Mouse (Mus musculus) layer of hippocampus, adult 2 months (tissue): Measurements from ENCODE around the gene Dscam. TPM values are rescaled to one million over a fixed set of nuclear protein-coding genes. Genes with fewer than 3 reads are reported as not detected.

Source experiments
- DNase-seq, 2 experiments: peaks; one replicate each; pipeline ENCODE4 v3.0.0; 2022; ENCODE audit warnings: low spot score in 2 of 2
- H3K27ac ChIP-seq: fragments of 200-600 bp; 2 replicates; pipeline ENCODE4 v1.8.1; 2022
- H3K4me3 ChIP-seq: fragments of 200-600 bp; 2 replicates; pipeline ENCODE4 v1.8.1; 2022; ENCODE audit warnings: mild to moderate bottlenecking
- CTCF ChIP-seq: fragments of 200-600 bp; conservative IDR thresholded peaks from 2 replicates; pipeline ENCODE4 v1.8.1; 2022; ENCODE audit warnings: antibody characterized with exemption, mild to moderate bottlenecking, moderate library complexity
- total RNA-seq, 2 experiments: library from RNA; stranded (reverse); gene quantifications; 2 replicates each; pipeline ENCODE4 v1.2.3; 2021

Dscam gene
- total RNA-seq, 2 experiments from 2014 or later: 36.8 to 41.0 TPM

GRCm38 (mm10) chr16:96753164-96753780, 417.3 kb downstream of the Dscam start:
- Histone ChIP-seq H3K27ac (peak overlapping the region; percentile 82), H3K4me3 (no peak overlapping the region)
- no peak for DNase-seq
- TF ChIP-seq CTCF: peak; percentile 39

- H3K4me3 ChIP-seq: no peak overlapping the region
- no peak overlapping the region for H3K27ac ChIP-seq
- no peak for DNase-seq
- no peak for TF ChIP-seq CTCF
Observed at GRCm38 (mm10) chr16:96742475-96743255, 427.9 kb downstream of the Dscam start.

- no peak for DNase-seq
- Histone ChIP-seq H3K27ac (no peak overlapping the region), H3K4me3 (no peak overlapping the region)
- no peak for TF ChIP-seq CTCF
Observed at GRCm38 (mm10) chr16:96741336-96741735, 429.2 kb downstream of the Dscam start.

- no peak overlapping the region for H3K27ac ChIP-seq
- DNase-seq: no peak
- H3K4me3 ChIP-seq: no peak overlapping the region
- no peak for TF ChIP-seq CTCF
Observed at GRCm38 (mm10) chr16:96740073-96741055, 430.2 kb downstream of the Dscam start.

- TF ChIP-seq CTCF: no peak
- no peak for DNase-seq
- no peak overlapping the region for H3K27ac ChIP-seq
- H3K4me3 ChIP-seq: no peak overlapping the region
Observed at GRCm38 (mm10) chr16:96736501-96736900, 434.1 kb downstream of the Dscam start.

GRCm38 (mm10) chr16:96730881-96731280, 439.7 kb downstream of the Dscam start:
- no peak for DNase-seq
- no peak overlapping the region for H3K4me3 ChIP-seq
- no peak overlapping the region for H3K27ac ChIP-seq
- TF ChIP-seq CTCF: no peak

- DNase-seq: peak in 1 of 2 experiments; percentile 17
- no peak overlapping the region for H3K4me3 ChIP-seq
- no peak for TF ChIP-seq CTCF
- H3K27ac ChIP-seq: peak overlapping the region; percentile 10; the same call in 1 of the 2 replicates
Observed at GRCm38 (mm10) chr16:96727836-96728774, 442.4 kb downstream of the Dscam start.

GRCm38 (mm10) chr16:96725071-96725724, 445.4 kb downstream of the Dscam start:
- no peak for TF ChIP-seq CTCF
- DNase-seq: peak in 1 of 2 experiments; percentile 23
- no peak overlapping the region for H3K27ac ChIP-seq
- H3K4me3 ChIP-seq: no peak overlapping the region

- TF ChIP-seq CTCF: no peak
- Histone ChIP-seq H3K27ac (no peak overlapping the region), H3K4me3 (no peak overlapping the region)
- DNase-seq: no peak
Observed at GRCm38 (mm10) chr16:96724591-96724990, 446.0 kb downstream of the Dscam start.

- no peak for TF ChIP-seq CTCF
- no peak for DNase-seq
Observed at GRCm38 (mm10) chr16:96724123-96724522, 446.4 kb downstream of the Dscam start.

GRCm38 (mm10) chr16:96723066-96723669, 447.4 kb downstream of the Dscam start:
- H3K27ac ChIP-seq: no peak overlapping the region
- DNase-seq: no peak
- no peak overlapping the region for H3K4me3 ChIP-seq
- TF ChIP-seq CTCF: no peak

More at GRCm38 (mm10) chr16:96724123-96724522, 446.4 kb downstream of the Dscam start:
- Histone ChIP-seq H3K4me3 (no peak overlapping the region), H3K27ac (no peak overlapping the region)
